Comparison of ENCODE assay signal across 8 mouse cellular contexts in the genomic region with DNA sequence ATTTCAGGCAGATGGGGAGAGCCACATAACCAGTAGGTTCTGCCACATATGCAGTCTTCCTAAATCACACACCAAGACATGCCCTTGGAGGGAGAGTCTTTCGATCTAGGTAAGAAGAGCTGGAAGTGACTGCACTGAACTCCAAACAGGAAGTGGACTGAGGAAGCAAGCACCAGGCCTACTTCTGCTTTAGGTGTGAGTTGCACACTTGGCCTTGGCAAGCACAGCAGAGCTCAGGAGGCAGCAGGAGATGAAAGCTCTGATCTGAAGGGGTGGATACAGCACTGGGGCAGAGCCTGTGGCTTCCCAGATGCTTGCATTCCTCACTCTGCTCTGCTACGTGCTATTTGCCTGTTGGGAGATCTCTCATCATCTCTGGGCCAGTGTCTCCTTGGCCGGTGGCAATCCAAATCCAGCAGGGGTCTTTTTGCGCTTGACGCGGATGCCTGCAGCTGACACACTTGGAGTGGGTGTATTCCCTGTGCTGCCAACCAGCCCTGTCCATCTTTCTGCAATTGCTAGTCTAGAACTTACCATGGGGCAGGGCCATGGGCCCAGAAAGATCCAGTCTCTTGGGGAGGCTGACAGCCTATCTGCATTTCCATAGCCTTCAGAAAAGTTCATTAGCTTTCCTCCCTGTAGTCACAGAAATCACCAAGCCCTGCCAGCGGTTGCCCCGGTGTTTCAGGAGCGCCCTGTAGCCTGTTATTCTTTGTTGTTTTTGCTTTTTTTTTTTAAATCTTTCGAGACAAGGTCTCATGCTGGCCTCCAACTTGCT. TPM values are rescaled to one million over a fixed set of nuclear protein-coding genes. Genes with fewer than 3 reads are reported as not detected.
A peak's percentile ranks its signal among the peaks of the same experiment; 100 is the strongest.
DNase-seq lines count a peak whose midpoint lies in the region; ATAC-seq lines count a peak whose summit lies in the region.

No protein-coding gene starts in this region.

- H3K4me1 ChIP-seq in hindbrain, embryonic 10.5 days (replicated peaks) = peaks cover 49% of the 10 kb centered on the region
- H3K4me1 ChIP-seq in hindbrain, embryonic 14.5 days (replicated peaks; ENCODE audit: control insufficient read depth, insufficient read depth, low read length) = peaks cover 9% of the 10 kb centered on the region; the same call in 1 of the 2 replicates
- peaks cover 34 to 60% of the 10 kb centered on the region in 2 experiments for H3K4me1 ChIP-seq in heart, embryonic 14.5 days (ENCODE audit: control insufficient read depth in 2 of 2, insufficient read depth in 2 of 2, low read length in 2 of 2)

- no peak for ATAC-seq in hindbrain, embryonic 14.5 days (ENCODE audit: low FRiP score)
- no peak for ATAC-seq in heart, embryonic 14.5 days (ENCODE audit: insufficient number of reproducible peaks, insufficient read depth, low FRiP score, low read depth)
- ATAC-seq in activated CD4-positive, CD25-positive, alpha-beta regulatory T cell, adult 4 months = no peak

- no peak overlapping the region for H3K4me3 ChIP-seq in hindbrain, embryonic 10.5 days
- H3K4me3 ChIP-seq in hindbrain, embryonic 14.5 days (replicated peaks; ENCODE audit: low read length) = no peak overlapping the region
- no peak overlapping the region for H3K4me3 ChIP-seq in heart, embryonic 14.5 days (ENCODE audit: control insufficient read depth in 1 of 2, insufficient read depth in 1 of 2, low read depth in 1 of 2, low read length in 2 of 2)

- no peak for DNase-seq in hindbrain, embryonic 10.5 days (ENCODE audit: low spot score)
- no peak for DNase-seq in hindbrain, embryonic 14.5 days (ENCODE audit: low spot score)
- peak; percentile 28 for DNase-seq in CD4-positive helper T cell, adult 2 months (ENCODE audit: low read depth, low spot score)
- peak; percentile 60 for DNase-seq in lung, postnatal 25 days (ENCODE audit: low spot score)
- DNase-seq in retina, embryonic 14.5 days (ENCODE audit: low spot score) = no peak
- DNase-seq in urinary bladder, postnatal 4 days (ENCODE audit: low spot score in 2 of 2) = no peak

- H3K9ac ChIP-seq in hindbrain, embryonic 14.5 days = no peak overlapping the region
- H3K9ac ChIP-seq in heart, embryonic 14.5 days (ENCODE audit: low read length) = no peak overlapping the region

- peak overlapping the region; percentile 36 for H3K27ac ChIP-seq in hindbrain, embryonic 10.5 days
- H3K27ac ChIP-seq in hindbrain, embryonic 14.5 days = no peak overlapping the region
- peak overlapping the region; percentile 29 to 45; a peak in 3 of 4 replicates for H3K27ac ChIP-seq in heart, embryonic 14.5 days (replicated peaks in 1 of 2; ENCODE audit: control insufficient read depth in 1 of 2, insufficient read depth in 1 of 2, low read depth in 2 of 2, low read length in 2 of 2)

- no peaks in the 10 kb centered on the region for H3K9me3 ChIP-seq in hindbrain, embryonic 10.5 days
- no peaks in the 10 kb centered on the region for H3K9me3 ChIP-seq in hindbrain, embryonic 14.5 days (ENCODE audit: control insufficient read depth, low read length)
- no peaks in the 10 kb centered on the region for H3K9me3 ChIP-seq in heart, embryonic 14.5 days (ENCODE audit: control insufficient read depth, low read length)

- WGBS in hindbrain, embryonic 10.5 days = 75% methylated on average over 10 of the region's 10 CpGs
- 64% methylated on average over 10 of the region's 10 CpGs for WGBS in hindbrain, embryonic 14.5 days
- WGBS in heart, embryonic 14.5 days = 68% methylated on average over 10 of the region's 10 CpGs

- H3K4me2 ChIP-seq in hindbrain, embryonic 14.5 days (replicated peaks) = no peak overlapping the region
- no peak overlapping the region for H3K4me2 ChIP-seq in heart, embryonic 14.5 days (ENCODE audit: low read length)

- H3K36me3 ChIP-seq in hindbrain, embryonic 10.5 days = no peaks in the 10 kb centered on the region
- no peaks in the 10 kb centered on the region for H3K36me3 ChIP-seq in hindbrain, embryonic 14.5 days (replicated peaks; ENCODE audit: control insufficient read depth, insufficient read depth)
- no peaks in the 10 kb centered on the region for H3K36me3 ChIP-seq in heart, embryonic 14.5 days (ENCODE audit: control insufficient read depth, insufficient read depth, low read length)

- H3K27me3 ChIP-seq in hindbrain, embryonic 10.5 days (ENCODE audit: insufficient read depth, poor library complexity, severe bottlenecking) = no peaks in the 10 kb centered on the region
- H3K27me3 ChIP-seq in hindbrain, embryonic 14.5 days (ENCODE audit: control insufficient read depth, insufficient read depth, low read length) = no peaks in the 10 kb centered on the region
- no peaks in the 10 kb centered on the region for H3K27me3 ChIP-seq in heart, embryonic 14.5 days (ENCODE audit: control insufficient read depth, insufficient read depth, low read length)

RNA-seq across cellular contexts. Expression of a gene that starts 25.8 kb away (rescaled TPM):
- 0.11 TPM in 1 of 2 replicates, not detected in the other for polyA plus RNA-seq in hindbrain, embryonic 10.5 days (2016; fragmentation: Nextera tagmentation; extraction: Ambion mirVana)
- 0.38 and 1.0 TPM in 2 replicates for polyA plus RNA-seq in hindbrain, embryonic 14.5 days (2014; fragmentation: Nextera tagmentation; extraction: Ambion mirVana)
- polyA plus RNA-seq in heart, embryonic 14.5 days (2014; fragmentation: Nextera tagmentation; extraction: Ambion mirVana) = not detected in 2 replicates
- polyA plus RNA-seq in activated CD4-positive, CD25-positive, alpha-beta regulatory T cell, adult 4 months (2017; shearing (Covaris generic)) = under 1 TPM in 1 of 2 experiments, not detected in 1; 0.37 TPM

RNA-seq across cellular contexts. Expression of a gene that starts 34.0 kb away (rescaled TPM):
- 14.5 and 15.2 TPM in 2 replicates for polyA plus RNA-seq in hindbrain, embryonic 10.5 days (2016; fragmentation: Nextera tagmentation; extraction: Ambion mirVana)
- 4.4 and 4.6 TPM in 2 replicates for polyA plus RNA-seq in hindbrain, embryonic 14.5 days (2014; fragmentation: Nextera tagmentation; extraction: Ambion mirVana)
- 8.8 and 9.8 TPM in 2 replicates for polyA plus RNA-seq in heart, embryonic 14.5 days (2014; fragmentation: Nextera tagmentation; extraction: Ambion mirVana)
- polyA plus RNA-seq in activated CD4-positive, CD25-positive, alpha-beta regulatory T cell, adult 4 months (2017; shearing (Covaris generic)) = 10 to 100 TPM; 48.8 to 64.6 TPM

RNA-seq across cellular contexts. Expression of a gene that starts 41.1 kb away (rescaled TPM):
- polyA plus RNA-seq in hindbrain, embryonic 10.5 days (2016; fragmentation: Nextera tagmentation; extraction: Ambion mirVana) = 24.2 and 27.2 TPM in 2 replicates
- 1.9 and 2.2 TPM in 2 replicates for polyA plus RNA-seq in hindbrain, embryonic 14.5 days (2014; fragmentation: Nextera tagmentation; extraction: Ambion mirVana)
- 8.7 and 9.2 TPM in 2 replicates for polyA plus RNA-seq in heart, embryonic 14.5 days (2014; fragmentation: Nextera tagmentation; extraction: Ambion mirVana)
- polyA plus RNA-seq in activated CD4-positive, CD25-positive, alpha-beta regulatory T cell, adult 4 months (2017; shearing (Covaris generic)) = 1 to 10 TPM; 2.4 to 2.6 TPM

Comparison
In these comparisons a context has a peak if more than half of its experiments do, and no peak if none do; other contexts are left out.
1. DNase-seq: peak in CD4-positive helper T cell, adult 2 months (single experiment) and lung, postnatal 25 days (single experiment); none in hindbrain, embryonic 10.5 days (single experiment), hindbrain, embryonic 14.5 days (single experiment), retina, embryonic 14.5 days (single experiment) and urinary bladder, postnatal 4 days (0 of 2).